Mouse (Mus musculus): ENCODE results near the gene Pigw. TPM values are rescaled to one million over a fixed set of nuclear protein-coding genes. Genes with fewer than 3 reads are reported as not detected.
A peak's percentile ranks its signal among the peaks of the same experiment; 100 is the strongest.
"Not testable (repeated sequence)": the region's sequence is repeated elsewhere in the genome, so short reads cannot be mapped to it uniquely, and the experiment has no call there.

Pigw gene
- total RNA-seq, 2 experiments from 2014 or later = 7.7 to 8.3 TPM

- DNase-seq (ENCODE audit: low spot score in 2 of 2) = no peak
- intact Hi-C loops (cut with DNase I) = no loop called here
Measured at GRCm38 (mm10) chr11:84882346-84882745, 2.3 kb upstream of the Pigw start.

GRCm38 (mm10) chr11:84880971-84881370, 886 bp upstream of the Pigw start:
- intact Hi-C loops (cut with DNase I) = loop anchor here (1.0 kb wide), 1 partner anchor 11 kb away; the partner anchor contains the start of gene Ggnbp2
- DNase-seq (ENCODE audit: low spot score in 2 of 2) = no peak

GRCm38 (mm10) chr11:84880465-84880961, 428 bp upstream of the Pigw start:
- no peak for DNase-seq (ENCODE audit: low spot score in 2 of 2)
- intact Hi-C loops (cut with DNase I) = loop anchor here (1.0 kb wide), 1 partner anchor 10 kb away; the partner anchor contains the start of gene Ggnbp2

GRCm38 (mm10) chr11:84879007-84879771, 896 bp downstream of the Pigw start:
- no peak for DNase-seq (ENCODE audit: low spot score in 2 of 2)
- intact Hi-C loops (cut with DNase I) = no loop called here

GRCm38 (mm10) chr11:84876020-84876419, 4.1 kb downstream of the Pigw start:
- intact Hi-C loops (cut with DNase I); DNase-seq (ENCODE audit: low spot score in 2 of 2): not testable (repeated sequence)

GRCm38 (mm10) chr11:84873042-84873833, 6.8 kb downstream of the Pigw start:
- DNase-seq (ENCODE audit: low spot score in 2 of 2) = no peak
- intact Hi-C loops (cut with DNase I) = loop anchor here (5.0 kb wide), 2 partner anchors 46 to 264 kb away; partner anchors contain the start of gene Dhrs11

GRCm38 (mm10) chr11:84871548-84872069, 8.5 kb downstream of the Pigw start:
- DNase-seq (ENCODE audit: low spot score in 2 of 2) = no peak
- intact Hi-C loops (cut with DNase I) = loop anchor here (5.0 kb wide), 2 partner anchors 44 to 266 kb away; partner anchors contain the start of gene Dhrs11

GRCm38 (mm10) chr11:84871046-84871445, 9.0 kb downstream of the Pigw start:
- DNase-seq (ENCODE audit: low spot score in 2 of 2) = peak in 1 of 2 experiments; percentile 40
- intact Hi-C loops (cut with DNase I) = loop anchor here (5.0 kb wide), 2 partner anchors 44 to 266 kb away; partner anchors contain the start of gene Dhrs11

GRCm38 (mm10) chr11:84870337-84871043, 9.6 kb downstream of the Pigw start, which contains the start of gene Ggnbp2:
TSS of gene Ggnbp2 (minus strand) at chr11:84870817.
- intact Hi-C loops (cut with DNase I) = loop anchor here (1.0 to 5.0 kb wide), 4 partner anchors 10 to 267 kb away; partner anchors contain the start of genes Dhrs11, Myo19 and Pigw
- peak; percentile 91 to 92 for DNase-seq (ENCODE audit: low spot score in 2 of 2)

GRCm38 (mm10) chr11:84869537-84870232, 10.4 kb downstream of the Pigw start:
- DNase-seq (ENCODE audit: low spot score in 2 of 2) = peak; percentile 90 to 96
- intact Hi-C loops (cut with DNase I) = loop anchor here (1.0 to 5.0 kb wide), 4 partner anchors 11 to 268 kb away; partner anchors contain the start of genes Dhrs11, Myo19 and Pigw

- intact Hi-C loops (cut with DNase I) = no loop called here
- no peak for DNase-seq (ENCODE audit: low spot score in 2 of 2)
Measured at GRCm38 (mm10) chr11:84868786-84869259, 11.3 kb downstream of the Pigw start.

- no peak for DNase-seq (ENCODE audit: low spot score in 2 of 2)
- intact Hi-C loops (cut with DNase I) = no loop called here
Measured at GRCm38 (mm10) chr11:84867586-84867985, 12.5 kb downstream of the Pigw start.

- intact Hi-C loops (cut with DNase I) = no loop called here
- no peak for DNase-seq (ENCODE audit: low spot score in 2 of 2)
Measured at GRCm38 (mm10) chr11:84865268-84865667, 14.8 kb downstream of the Pigw start.

GRCm38 (mm10) chr11:84855285-84855684, 24.8 kb downstream of the Pigw start:
- intact Hi-C loops (cut with DNase I) = no loop called here
- no peak for DNase-seq (ENCODE audit: low spot score in 2 of 2)

- intact Hi-C loops (cut with DNase I) = no loop called here
- DNase-seq (ENCODE audit: low spot score in 2 of 2) = no peak
Measured at GRCm38 (mm10) chr11:84847475-84848090, 32.5 kb downstream of the Pigw start.

- intact Hi-C loops (cut with DNase I) = no loop called here
- DNase-seq (ENCODE audit: low spot score in 2 of 2) = no peak
Measured at GRCm38 (mm10) chr11:84846741-84847474, 33.2 kb downstream of the Pigw start.

- intact Hi-C loops (cut with DNase I) = no loop called here
- no peak for DNase-seq (ENCODE audit: low spot score in 2 of 2)
Measured at GRCm38 (mm10) chr11:84839330-84839729, 40.8 kb downstream of the Pigw start.

Data from left cerebral cortex, postnatal 25 days (tissue).